Mouse (Mus musculus): ENCODE measurements around the gene Gm20747.
"Not testable (repeated sequence)": the region's sequence is repeated elsewhere in the genome, so short reads cannot be mapped to it uniquely, and the experiment has no call there.

Gene Gm20747

GRCm38 (mm10) chrY:53418191-53418590 lies at the start of gene Gm20747:
Gene Gm20747 (minus strand): TSS chrY:53418291.
- DNase-seq, result not testable (repeated sequence)
